Mouse (Mus musculus): ENCODE measurements around the gene Rasgrp2. TPM values are rescaled to one million over a fixed set of nuclear protein-coding genes. Genes with fewer than 3 reads are reported as not detected.

Rasgrp2 gene
- polyA plus RNA-seq, 1 experiment from 2014 or later, result 116 TPM

GRCm38 (mm10) chr19:6427653-6428434 lies 28.7 kb downstream of the Rasgrp2 start:
- no peak overlapping the region for H3K9ac ChIP-seq (ENCODE audit: low read depth, low read length)
- WGBS, result under 1% methylated on average over 90 of the region's 94 CpGs
- ATAC-seq (replicated peaks; ENCODE audit: low FRiP score, low read depth) (0 out of 2 replicates have a peak, but pooled peaks have one; percentile 16), DNase-seq (ENCODE audit: low spot score) (no peak)
- no peaks in the 10 kb centered on the region for H3K36me3 ChIP-seq (ENCODE audit: insufficient read depth, low read length)
- peak overlapping the region; percentile 44 for H3K4me2 ChIP-seq (ENCODE audit: low read length)
- no peak overlapping the region for H3K27ac ChIP-seq
- no peaks in the 10 kb centered on the region for H3K9me3 ChIP-seq (replicated peaks; ENCODE audit: low read length)
- peaks cover 46% of the 10 kb centered on the region for H3K27me3 ChIP-seq (ENCODE audit: insufficient read depth, low read length)
- peak overlapping the region; percentile 29 for H3K4me3 ChIP-seq (replicated peaks; ENCODE audit: low read depth, low read length)
- peaks cover 12% of the 10 kb centered on the region for H3K4me1 ChIP-seq (replicated peaks; ENCODE audit: insufficient read depth, low read length)
- no peak for TF ChIP-seq CTCF (IDR thresholded peaks at IDR 0.05; ENCODE audit: low read depth)

- Histone ChIP-seq H3K9ac (ENCODE audit: low read depth, low read length) (no peak overlapping the region), H3K4me3 (replicated peaks; ENCODE audit: low read depth, low read length) (peak overlapping the region; percentile 29), H3K4me1 (replicated peaks; ENCODE audit: insufficient read depth, low read length) (peaks cover 12% of the 10 kb centered on the region), H3K9me3 (replicated peaks; ENCODE audit: low read length) (no peaks in the 10 kb centered on the region), H3K4me2 (ENCODE audit: low read length) (peak overlapping the region; percentile 44), H3K27ac (no peak overlapping the region), H3K27me3 (ENCODE audit: insufficient read depth, low read length) (peaks cover 46% of the 10 kb centered on the region), H3K36me3 (ENCODE audit: insufficient read depth, low read length) (no peaks in the 10 kb centered on the region)
- peak; percentile 20; the same call in 1 of the 2 replicates for TF ChIP-seq CTCF (IDR thresholded peaks at IDR 0.05; ENCODE audit: low read depth)
- DNase-seq (ENCODE audit: low spot score) (no peak), ATAC-seq (replicated peaks; ENCODE audit: low FRiP score, low read depth) (peak; percentile 58; the same call in 1 of the 2 replicates)
- WGBS, result under 1% methylated on average over 60 of the region's 60 CpGs
Observed at GRCm38 (mm10) chr19:6428501-6429200, 29.5 kb downstream of the Rasgrp2 start.

GRCm38 (mm10) chr19:6443016-6443415 lies 43.9 kb downstream of the Rasgrp2 start:
- no peaks in the 10 kb centered on the region for H3K27me3 ChIP-seq (ENCODE audit: insufficient read depth, low read length)

GRCm38 (mm10) chr19:6445761-6446423 lies 46.8 kb downstream of the Rasgrp2 start:
- WGBS, result 43% methylated on average over 10 of the region's 10 CpGs
- Histone ChIP-seq H3K4me2 (ENCODE audit: low read length) (no peak overlapping the region), H3K27me3 (ENCODE audit: insufficient read depth, low read length) (no peaks in the 10 kb centered on the region), H3K9ac (ENCODE audit: low read depth, low read length) (no peak overlapping the region), H3K27ac (no peak overlapping the region), H3K9me3 (replicated peaks; ENCODE audit: low read length) (no peaks in the 10 kb centered on the region), H3K4me1 (replicated peaks; ENCODE audit: insufficient read depth, low read length) (peaks cover 14% of the 10 kb centered on the region), H3K36me3 (ENCODE audit: insufficient read depth, low read length) (no peaks in the 10 kb centered on the region), H3K4me3 (replicated peaks; ENCODE audit: low read depth, low read length) (no peak overlapping the region)
- ATAC-seq (replicated peaks; ENCODE audit: low FRiP score, low read depth), result peak; percentile 74
- TF ChIP-seq CTCF (IDR thresholded peaks at IDR 0.05; ENCODE audit: low read depth), result no peak
- DNase-seq (ENCODE audit: low spot score), result peak; percentile 75

More at GRCm38 (mm10) chr19:6443016-6443415, 43.9 kb downstream of the Rasgrp2 start:
- no peak overlapping the region for H3K9ac ChIP-seq (ENCODE audit: low read depth, low read length)
- peaks cover 14% of the 10 kb centered on the region for H3K4me1 ChIP-seq (replicated peaks; ENCODE audit: insufficient read depth, low read length)
- H3K9me3 ChIP-seq (replicated peaks; ENCODE audit: low read length), result no peaks in the 10 kb centered on the region
- TF ChIP-seq CTCF (IDR thresholded peaks at IDR 0.05; ENCODE audit: low read depth), result no peak
- ATAC-seq (replicated peaks; ENCODE audit: low FRiP score, low read depth) (no peak), DNase-seq (ENCODE audit: low spot score) (no peak)
- H3K4me2 ChIP-seq (ENCODE audit: low read length), result no peak overlapping the region
- H3K36me3 ChIP-seq (ENCODE audit: insufficient read depth, low read length), result no peaks in the 10 kb centered on the region
- 75% methylated on average over 10 of the region's 10 CpGs for WGBS
- no peak overlapping the region for H3K4me3 ChIP-seq (replicated peaks; ENCODE audit: low read depth, low read length)
- H3K27ac ChIP-seq, result no peak overlapping the region

- H3K27me3 ChIP-seq (ENCODE audit: insufficient read depth, low read length), result no peaks in the 10 kb centered on the region
- no peak overlapping the region for H3K4me3 ChIP-seq (replicated peaks; ENCODE audit: low read depth, low read length)
- H3K4me1 ChIP-seq (replicated peaks; ENCODE audit: insufficient read depth, low read length), result peaks cover 14% of the 10 kb centered on the region
- DNase-seq (ENCODE audit: low spot score), result peak; percentile 40
- 54% methylated on average over 7 of the region's 7 CpGs for WGBS
- no peak overlapping the region for H3K4me2 ChIP-seq (ENCODE audit: low read length)
- no peak overlapping the region for H3K9ac ChIP-seq (ENCODE audit: low read depth, low read length)
- H3K36me3 ChIP-seq (ENCODE audit: insufficient read depth, low read length), result no peaks in the 10 kb centered on the region
- TF ChIP-seq CTCF (IDR thresholded peaks at IDR 0.05; ENCODE audit: low read depth), result no peak
- no peaks in the 10 kb centered on the region for H3K9me3 ChIP-seq (replicated peaks; ENCODE audit: low read length)
- ATAC-seq (replicated peaks; ENCODE audit: low FRiP score, low read depth), result no peak
- no peak overlapping the region for H3K27ac ChIP-seq
Observed at GRCm38 (mm10) chr19:6446736-6447437, 47.7 kb downstream of the Rasgrp2 start.

All from kidney, postnatal 0 days (tissue).